Mouse (Mus musculus): Measurements from ENCODE around the gene Gm20661. TPM values are rescaled to one million over a fixed set of nuclear protein-coding genes. Genes with fewer than 3 reads are reported as not detected.

Gm20661 gene
- total and polyA plus RNA-seq, 3 experiments, result 1.2 TPM; not detected in 2

GRCm38 (mm10) chr9:107986376-107986775, 3.5 kb downstream of the Gm20661 start:
- peaks cover 12% of the 10 kb centered on the region for H3K4me1 ChIP-seq (ENCODE audit: control insufficient read depth, insufficient read depth, low read length)
- peak; percentile 87 for DNase-seq
- 2% methylated on average over 18 of the region's 18 CpGs for WGBS
- intact Hi-C loops (cut with DNase I), result loop anchor here (1.0 to 2.0 kb wide), 3 partner anchors 23 to 82 kb away; partner anchors contain the start of gene Amigo3
- H3K4me3 ChIP-seq, result peak overlapping the region; percentile 94
- H3K9ac ChIP-seq (ENCODE audit: low read depth, low read length), result no peak overlapping the region
- TF ChIP-seq CTCF (IDR thresholded peaks at IDR 0.05), result peak; percentile 90
- TF ChIP-seq POLR2A (IDR thresholded peaks at IDR 0.05; ENCODE audit: insufficient read depth, low read depth, low read length), result 0 out of 2 replicates have a peak, but pooled peaks have one; percentile 13
- peak; percentile 98 for TF ChIP-seq EP300 (IDR thresholded peaks at IDR 0.05; ENCODE audit: insufficient read depth, low read depth, low read length)
- no peaks in the 10 kb centered on the region for H3K27me3 ChIP-seq (ENCODE audit: control insufficient read depth, insufficient read depth, low read length)
- H3K27ac ChIP-seq, result peak overlapping the region; percentile 97
- no peaks in the 10 kb centered on the region for H3K79me2 ChIP-seq (replicated peaks; ENCODE audit: control insufficient read depth, insufficient read depth, low read length)
- no peaks in the 10 kb centered on the region; the same call in 1 of the 2 replicates for H3K36me3 ChIP-seq (ENCODE audit: control insufficient read depth, insufficient read depth, low read length)

GRCm38 (mm10) chr9:107987950-107988349, 5.1 kb downstream of the Gm20661 start:
- no peaks in the 10 kb centered on the region for H3K79me2 ChIP-seq (replicated peaks; ENCODE audit: control insufficient read depth, insufficient read depth, low read length)
- 50% methylated on average over 3 of the region's 3 CpGs for WGBS
- no peak for DNase-seq
- no peaks in the 10 kb centered on the region; the same call in 1 of the 2 replicates for H3K36me3 ChIP-seq (ENCODE audit: control insufficient read depth, insufficient read depth, low read length)
- intact Hi-C loops (cut with DNase I), result loop anchor here (2.0 kb wide), 2 partner anchors 65 to 83 kb away; partner anchors contain the start of gene Amigo3
- TF ChIP-seq POLR2A (IDR thresholded peaks at IDR 0.05; ENCODE audit: insufficient read depth, low read depth, low read length), result no peak
- TF ChIP-seq CTCF (IDR thresholded peaks at IDR 0.05), result no peak
- TF ChIP-seq EP300 (IDR thresholded peaks at IDR 0.05; ENCODE audit: insufficient read depth, low read depth, low read length), result no peak
- H3K27me3 ChIP-seq (ENCODE audit: control insufficient read depth, insufficient read depth, low read length), result no peaks in the 10 kb centered on the region
- no peak overlapping the region for H3K9ac ChIP-seq (ENCODE audit: low read depth, low read length)
- H3K4me3 ChIP-seq, result no peak overlapping the region
- H3K4me1 ChIP-seq (ENCODE audit: control insufficient read depth, insufficient read depth, low read length), result peaks cover 3% of the 10 kb centered on the region
- H3K27ac ChIP-seq, result no peak overlapping the region

- Histone ChIP-seq H3K4me1 (ENCODE audit: control insufficient read depth, insufficient read depth, low read length) (no peaks in the 10 kb centered on the region; the same call in 1 of the 2 replicates), H3K4me3 (no peak within 1 kb of the TSS), H3K79me2 (replicated peaks; ENCODE audit: control insufficient read depth, insufficient read depth, low read length) (no peaks in the 10 kb centered on the region), H3K27me3 (ENCODE audit: control insufficient read depth, insufficient read depth, low read length) (no peaks in the 10 kb centered on the region), H3K9ac (ENCODE audit: low read depth, low read length) (no peak within 1 kb of the TSS), H3K27ac (no peak within 1 kb of the TSS), H3K36me3 (ENCODE audit: control insufficient read depth, insufficient read depth, low read length) (no peaks in the 10 kb centered on the region)
- TF ChIP-seq CTCF (IDR thresholded peaks at IDR 0.05) (no peak), EP300 (IDR thresholded peaks at IDR 0.05; ENCODE audit: insufficient read depth, low read depth, low read length) (no peak), POLR2A (IDR thresholded peaks at IDR 0.05; ENCODE audit: insufficient read depth, low read depth, low read length) (no peak)
- 73% methylated on average over 2 of the region's 2 CpGs for WGBS
- DNase-seq, result no peak
- intact Hi-C loops (cut with DNase I), result no loop called here
Measured at GRCm38 (mm10) chr9:107992197-107992596, 9.3 kb downstream of the Gm20661 start, which contains the start of gene Cdhr4. Gene Cdhr4 (plus strand): TSS chr9:107992497.

GRCm38 (mm10) chr9:107993013-107993412, 10.2 kb downstream of the Gm20661 start:
- TF ChIP-seq CTCF (IDR thresholded peaks at IDR 0.05), result no peak
- no peak for TF ChIP-seq POLR2A (IDR thresholded peaks at IDR 0.05; ENCODE audit: insufficient read depth, low read depth, low read length)
- no peak for TF ChIP-seq EP300 (IDR thresholded peaks at IDR 0.05; ENCODE audit: insufficient read depth, low read depth, low read length)
- Histone ChIP-seq H3K36me3 (ENCODE audit: control insufficient read depth, insufficient read depth, low read length) (no peaks in the 10 kb centered on the region), H3K79me2 (replicated peaks; ENCODE audit: control insufficient read depth, insufficient read depth, low read length) (no peaks in the 10 kb centered on the region), H3K27me3 (ENCODE audit: control insufficient read depth, insufficient read depth, low read length) (no peaks in the 10 kb centered on the region), H3K4me1 (ENCODE audit: control insufficient read depth, insufficient read depth, low read length) (no peaks in the 10 kb centered on the region), H3K27ac (no peak overlapping the region), H3K4me3 (no peak overlapping the region), H3K9ac (ENCODE audit: low read depth, low read length) (no peak overlapping the region)
- intact Hi-C loops (cut with DNase I), result no loop called here
- WGBS, result 92% methylated on average over 11 of the region's 11 CpGs
- DNase-seq, result no peak

GRCm38 (mm10) chr9:107994464-107994863, 11.6 kb downstream of the Gm20661 start:
- no peaks in the 10 kb centered on the region for H3K36me3 ChIP-seq (ENCODE audit: control insufficient read depth, insufficient read depth, low read length)
- H3K4me1 ChIP-seq (ENCODE audit: control insufficient read depth, insufficient read depth, low read length), result no peaks in the 10 kb centered on the region
- H3K79me2 ChIP-seq (replicated peaks; ENCODE audit: control insufficient read depth, insufficient read depth, low read length), result no peaks in the 10 kb centered on the region
- WGBS, result 38% methylated on average over 2 of the region's 2 CpGs
- intact Hi-C loops (cut with DNase I), result no loop called here
- no peak overlapping the region for H3K9ac ChIP-seq (ENCODE audit: low read depth, low read length)
- DNase-seq, result no peak
- no peak overlapping the region for H3K4me3 ChIP-seq
- TF ChIP-seq POLR2A (IDR thresholded peaks at IDR 0.05; ENCODE audit: insufficient read depth, low read depth, low read length), result no peak
- TF ChIP-seq CTCF (IDR thresholded peaks at IDR 0.05), result no peak
- no peak for TF ChIP-seq EP300 (IDR thresholded peaks at IDR 0.05; ENCODE audit: insufficient read depth, low read depth, low read length)
- no peak overlapping the region for H3K27ac ChIP-seq
- H3K27me3 ChIP-seq (ENCODE audit: control insufficient read depth, insufficient read depth, low read length), result no peaks in the 10 kb centered on the region

DNA sequence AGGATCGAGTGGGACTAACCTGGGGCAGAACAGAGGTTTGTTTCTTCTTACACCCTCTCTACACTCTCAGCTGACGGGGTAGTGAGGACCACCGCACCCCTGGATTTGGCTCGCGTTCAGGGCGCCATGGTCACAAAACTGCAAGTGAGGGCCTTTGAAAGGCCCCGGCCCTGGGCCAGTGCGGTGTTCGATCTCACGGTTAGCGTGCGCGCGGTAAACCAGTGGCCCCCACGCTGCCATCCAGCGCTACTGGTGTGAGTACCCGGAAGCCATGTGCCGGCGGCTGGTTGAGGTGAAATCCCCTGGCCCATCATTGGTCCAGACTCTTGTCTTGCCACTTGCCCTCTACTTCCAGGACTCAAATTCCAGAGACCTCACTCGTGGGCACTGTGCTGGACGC, 12.7 kb downstream of the Gm20661 start:
- WGBS, result 94% methylated on average over 21 of the region's 21 CpGs
- H3K79me2 ChIP-seq (replicated peaks; ENCODE audit: control insufficient read depth, insufficient read depth, low read length), result no peaks in the 10 kb centered on the region
- TF ChIP-seq EP300 (IDR thresholded peaks at IDR 0.05; ENCODE audit: insufficient read depth, low read depth, low read length), result no peak
- TF ChIP-seq CTCF (IDR thresholded peaks at IDR 0.05), result no peak
- no peak for TF ChIP-seq POLR2A (IDR thresholded peaks at IDR 0.05; ENCODE audit: insufficient read depth, low read depth, low read length)
- intact Hi-C loops (cut with DNase I), result no loop called here
- H3K4me3 ChIP-seq, result no peak overlapping the region
- no peaks in the 10 kb centered on the region for H3K4me1 ChIP-seq (ENCODE audit: control insufficient read depth, insufficient read depth, low read length)
- H3K36me3 ChIP-seq (ENCODE audit: control insufficient read depth, insufficient read depth, low read length), result no peaks in the 10 kb centered on the region
- H3K27ac ChIP-seq, result no peak overlapping the region
- H3K27me3 ChIP-seq (ENCODE audit: control insufficient read depth, insufficient read depth, low read length), result no peaks in the 10 kb centered on the region
- no peak overlapping the region for H3K9ac ChIP-seq (ENCODE audit: low read depth, low read length)
- no peak for DNase-seq

Measured in heart, adult 2 months (tissue).